Mouse (Mus musculus) neural tube, embryonic 11.5 days (tissue): ENCODE measurements around the gene Chic1. TPM values are rescaled to one million over a fixed set of nuclear protein-coding genes. Genes with fewer than 3 reads are reported as not detected.

Source experiments
- ATAC-seq: fragments of 200-750 bp; cut with Nextera tagmentation; 2 replicates; pipeline ENCODE4 v1.8.0; 2017; ENCODE audit warnings: moderate number of reproducible peaks, mild to moderate bottlenecking, moderate TSS enrichment, moderate library complexity; ENCODE audit not compliant: insufficient read depth, low FRiP score, low TSS enrichment
- DNase-seq: peaks from one replicate; pipeline ENCODE4 v3.0.0-alpha.2; 2015; ENCODE audit warnings: low spot score
- H3K27ac ChIP-seq: fragments of 300-500 bp; sonication (generic); 2 replicates; pipeline ENCODE4 v1.5.1; 2014; ENCODE audit warnings: low read depth, mild to moderate bottlenecking, low read length
- H3K27me3 ChIP-seq: fragments of 300-500 bp; sonication (generic); 2 replicates; pipeline ENCODE4 v1.6.1; 2014; ENCODE audit warnings: mild to moderate bottlenecking, low read length, mixed read lengths; ENCODE audit not compliant: control insufficient read depth, insufficient read depth
- H3K36me3 ChIP-seq: fragments of 300-500 bp; sonication (generic); 2 replicates; pipeline ENCODE4 v1.6.1; 2014; ENCODE audit warnings: mild to moderate bottlenecking, low read length, moderate library complexity, mixed read lengths; ENCODE audit not compliant: control insufficient read depth, insufficient read depth
- H3K4me1 ChIP-seq: fragments of 300-500 bp; sonication (generic); 2 replicates; pipeline ENCODE4 v1.6.1; 2014; ENCODE audit warnings: low read length, mixed read lengths; ENCODE audit not compliant: control insufficient read depth, insufficient read depth
- H3K4me2 ChIP-seq: fragments of 300-500 bp; sonication (generic); 2 replicates; pipeline ENCODE4 v1.6.1; 2014; ENCODE audit warnings: low read depth, mild to moderate bottlenecking, moderate library complexity
- H3K4me3 ChIP-seq: fragments of 300-500 bp; sonication (generic); 2 replicates; pipeline ENCODE4 v1.5.1; 2014; ENCODE audit warnings: low read depth, low read length
- H3K9ac ChIP-seq: fragments of 300-500 bp; sonication (generic); 2 replicates; pipeline ENCODE4 v1.6.1; 2014; ENCODE audit warnings: mild to moderate bottlenecking, low read length
- H3K9me3 ChIP-seq: fragments of 300-500 bp; sonication (generic); 2 replicates; pipeline ENCODE4 v1.6.1; 2016; ENCODE audit warnings: low read length; ENCODE audit not compliant: control insufficient read depth
- WGBS: fragments of 180-500 bp; shearing (Covaris S2); extraction: QIAGEN DNeasy Blood & Tissue Kit; methylation state at CpG from one replicate; pipeline ENCODE4 v1.1.7; 2014; 5-methylcytosine and 5-hydroxymethylcytosine counted together
- polyA plus RNA-seq: library from polyadenylated mRNA; unstranded; fragments of >200 nt; fragmentation: Nextera tagmentation; extraction: Ambion mirVana; gene quantifications from 2 replicates; pipeline ENCODE4 v1.2.1, GENCODE M21; 2014

The Chic1 gene
- polyA plus RNA-seq, 1 experiment from 2014 or later = 5.3 TPM

DNA sequence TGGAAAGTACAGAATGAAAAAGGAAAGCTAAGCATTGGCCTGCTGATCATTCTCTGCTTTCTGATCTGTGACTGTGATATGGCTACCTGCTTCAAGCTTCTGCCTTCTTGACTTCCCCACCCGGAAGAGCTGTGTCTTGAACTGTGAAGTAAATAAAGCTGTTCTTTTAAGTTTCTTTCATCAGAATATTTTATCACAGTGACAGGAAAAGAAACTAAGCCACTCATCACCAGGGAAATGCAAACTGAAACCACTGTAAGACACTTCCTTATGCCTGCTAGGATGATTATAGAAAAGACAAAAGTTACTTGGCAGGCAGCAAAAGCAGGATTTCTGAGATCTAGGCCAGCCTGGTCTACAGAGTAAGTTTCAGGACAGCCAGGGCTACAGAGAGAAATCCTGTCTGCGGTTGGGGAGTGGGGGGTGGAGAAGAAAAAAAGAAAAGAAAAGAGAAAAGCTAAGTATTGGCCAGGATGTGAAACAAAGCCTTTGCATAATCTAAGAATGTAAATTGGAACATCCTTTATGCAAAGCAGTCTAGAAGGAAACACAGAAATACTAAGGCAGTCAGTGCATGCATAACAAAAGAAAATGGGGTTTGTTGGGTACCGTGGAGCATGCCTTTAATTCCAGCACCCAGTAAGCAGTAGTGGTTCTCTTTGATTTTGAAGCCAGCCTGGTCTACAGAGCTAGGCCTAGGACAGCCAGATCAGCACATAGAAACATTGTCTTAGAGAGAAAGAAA is 14.7 kb upstream of the Chic1 start:
- H3K27ac ChIP-seq = no peak overlapping the region
- ATAC-seq = no peak
- H3K9ac ChIP-seq = no peak overlapping the region
- DNase-seq = no peak
- no peaks in the 10 kb centered on the region for H3K9me3 ChIP-seq
- H3K4me1 ChIP-seq = no peaks in the 10 kb centered on the region
- H3K4me2 ChIP-seq = no peak overlapping the region
- no peaks in the 10 kb centered on the region for H3K36me3 ChIP-seq
- peaks cover 7% of the 10 kb centered on the region; the same call in 1 of the 2 replicates for H3K27me3 ChIP-seq
- WGBS = 66% methylated on average over 3 of the region's 3 CpGs
- no peak overlapping the region for H3K4me3 ChIP-seq

GRCm38 (mm10) chrX:103355784-103356183 is 492 bp upstream of the Chic1 start:
- no peaks in the 10 kb centered on the region for H3K36me3 ChIP-seq
- peak overlapping the region; percentile 30 for H3K4me2 ChIP-seq
- peak overlapping the region; percentile 53 for H3K4me3 ChIP-seq
- 63% methylated on average over 5 of the region's 5 CpGs for WGBS
- H3K27ac ChIP-seq = no peak overlapping the region
- no peaks in the 10 kb centered on the region for H3K4me1 ChIP-seq
- no peak overlapping the region for H3K9ac ChIP-seq
- H3K27me3 ChIP-seq = peaks cover 35% of the 10 kb centered on the region
- ATAC-seq (no peak), DNase-seq (no peak)
- no peaks in the 10 kb centered on the region for H3K9me3 ChIP-seq

DNA sequence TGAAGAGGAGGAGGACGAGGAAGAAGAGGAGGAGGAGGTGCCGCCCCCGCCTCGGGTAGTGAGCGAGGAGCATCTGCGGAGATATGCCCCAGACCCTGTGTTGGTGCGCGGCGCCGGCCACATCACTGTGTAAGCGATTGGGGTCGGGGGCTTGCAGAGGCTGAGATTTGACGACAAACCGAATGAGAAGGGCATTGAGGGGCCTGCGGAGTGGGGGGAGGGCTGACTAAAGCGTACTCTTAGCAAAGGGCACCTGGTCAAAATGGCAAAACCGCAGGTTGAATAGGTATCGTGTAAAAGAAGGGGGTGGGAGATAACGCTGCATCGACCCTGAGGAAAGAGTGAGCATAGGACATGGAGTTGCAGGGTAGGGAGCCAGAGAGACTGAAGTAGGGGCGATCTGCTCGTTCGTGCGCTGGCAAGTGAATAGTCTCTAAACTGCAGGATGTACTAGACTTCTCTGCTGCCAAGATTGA is 523 bp downstream of the Chic1 start:
- peak overlapping the region; percentile 57 for H3K9ac ChIP-seq
- DNase-seq (no peak), ATAC-seq (peak; percentile 80)
- H3K4me3 ChIP-seq = peak overlapping the region; percentile 53
- peak overlapping the region; percentile 41 for H3K4me2 ChIP-seq
- H3K9me3 ChIP-seq = no peaks in the 10 kb centered on the region
- peaks cover 30% of the 10 kb centered on the region for H3K27me3 ChIP-seq
- 0 out of 2 replicates have a peak overlapping the region, but pooled peaks have one; percentile 44 for H3K27ac ChIP-seq
- H3K36me3 ChIP-seq = no peaks in the 10 kb centered on the region
- H3K4me1 ChIP-seq = no peaks in the 10 kb centered on the region
- 13% methylated on average over 24 of the region's 24 CpGs for WGBS

DNA sequence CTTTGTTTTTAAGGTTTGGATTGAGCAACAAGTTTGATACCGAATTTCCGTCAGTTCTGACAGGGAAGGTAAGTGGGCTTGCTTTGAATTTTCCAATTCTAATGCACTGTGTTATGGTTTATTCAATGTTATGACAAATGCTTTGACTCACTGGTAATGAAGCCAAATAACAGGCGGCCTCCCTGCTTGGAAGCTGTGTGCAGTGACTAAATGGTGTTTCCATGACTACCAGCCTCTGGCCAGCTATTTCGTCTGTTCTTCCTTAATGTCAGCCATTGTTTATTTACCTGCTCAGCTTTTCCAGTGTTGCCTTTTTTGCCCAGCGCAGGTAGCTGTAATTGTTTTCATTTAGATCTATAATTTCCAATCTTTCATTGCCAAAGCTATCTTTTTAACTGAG is 9.9 kb downstream of the Chic1 start:
- Histone ChIP-seq H3K36me3 (no peaks in the 10 kb centered on the region), H3K4me2 (no peak overlapping the region), H3K9ac (no peak overlapping the region), H3K27me3 (peaks cover 7% of the 10 kb centered on the region), H3K4me3 (no peak overlapping the region), H3K4me1 (no peaks in the 10 kb centered on the region), H3K9me3 (no peaks in the 10 kb centered on the region), H3K27ac (no peak overlapping the region)
- 54% methylated on average over 5 of the region's 5 CpGs for WGBS
- ATAC-seq (no peak), DNase-seq (peak; percentile 12)

DNA sequence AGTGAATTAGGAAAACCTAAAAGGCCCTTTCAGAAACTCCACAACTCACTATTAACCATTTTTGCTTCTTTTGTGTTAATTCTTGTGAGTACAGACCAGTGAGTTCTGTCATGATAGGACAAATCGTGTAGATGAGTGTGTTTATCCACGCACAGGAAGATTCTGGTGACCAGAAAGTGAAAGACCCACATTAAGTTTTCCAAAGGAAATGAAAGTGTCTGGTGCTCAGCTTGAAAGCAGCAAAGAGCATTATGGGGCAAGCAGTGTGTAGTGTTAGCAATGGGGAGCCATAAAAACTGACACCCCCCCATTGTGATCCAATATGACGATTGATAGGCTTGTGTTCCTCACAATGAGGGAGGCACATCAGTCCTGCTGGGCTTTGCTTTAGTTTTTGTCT is 12.4 kb downstream of the Chic1 start:
- Histone ChIP-seq H3K36me3 (no peaks in the 10 kb centered on the region), H3K4me2 (no peak overlapping the region), H3K9me3 (no peaks in the 10 kb centered on the region), H3K27ac (no peak overlapping the region), H3K27me3 (peaks cover 7% of the 10 kb centered on the region), H3K9ac (no peak overlapping the region), H3K4me1 (no peaks in the 10 kb centered on the region), H3K4me3 (no peak overlapping the region)
- ATAC-seq (no peak), DNase-seq (no peak)
- 37% methylated on average over 3 of the region's 3 CpGs for WGBS

GRCm38 (mm10) chrX:103371221-103371620 is 14.9 kb downstream of the Chic1 start:
- WGBS = 76% methylated on average over 2 of the region's 2 CpGs
- no peaks in the 10 kb centered on the region for H3K9me3 ChIP-seq
- no peaks in the 10 kb centered on the region for H3K4me1 ChIP-seq
- H3K4me3 ChIP-seq = no peak overlapping the region
- H3K27me3 ChIP-seq = peaks cover 7% of the 10 kb centered on the region
- DNase-seq (no peak), ATAC-seq (no peak)
- no peak overlapping the region for H3K9ac ChIP-seq
- H3K27ac ChIP-seq = no peak overlapping the region
- no peak overlapping the region for H3K4me2 ChIP-seq
- H3K36me3 ChIP-seq = no peaks in the 10 kb centered on the region

- 32% methylated on average over 2 of the region's 2 CpGs for WGBS
- Histone ChIP-seq H3K27me3 (peaks cover 7% of the 10 kb centered on the region), H3K36me3 (no peaks in the 10 kb centered on the region), H3K27ac (no peak overlapping the region), H3K9ac (no peak overlapping the region), H3K4me1 (no peaks in the 10 kb centered on the region), H3K9me3 (no peaks in the 10 kb centered on the region), H3K4me2 (no peak overlapping the region), H3K4me3 (no peak overlapping the region)
- DNase-seq (no peak), ATAC-seq (no peak)
Measured at GRCm38 (mm10) chrX:103371627-103372026, 15.4 kb downstream of the Chic1 start.

DNA sequence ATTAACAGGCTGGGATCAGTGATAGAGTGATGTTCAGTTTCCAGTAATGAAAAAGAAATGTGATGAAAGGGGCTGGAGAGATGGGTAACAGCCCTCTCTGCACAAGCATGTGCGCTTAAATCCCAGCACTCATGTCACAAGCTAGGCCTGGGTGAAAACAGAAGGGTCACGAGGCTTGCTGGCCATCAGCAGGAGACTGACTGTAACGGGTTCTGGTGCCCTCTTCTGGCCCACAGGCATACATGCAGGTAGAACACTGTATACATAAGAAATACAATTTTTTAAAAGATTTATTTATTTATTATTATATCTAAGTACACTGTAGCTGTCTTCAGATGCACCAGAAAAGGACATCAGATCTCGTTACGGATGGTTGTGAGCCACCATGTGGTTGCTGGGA is 18.0 kb downstream of the Chic1 start:
- no peaks in the 10 kb centered on the region for H3K36me3 ChIP-seq

DNA sequence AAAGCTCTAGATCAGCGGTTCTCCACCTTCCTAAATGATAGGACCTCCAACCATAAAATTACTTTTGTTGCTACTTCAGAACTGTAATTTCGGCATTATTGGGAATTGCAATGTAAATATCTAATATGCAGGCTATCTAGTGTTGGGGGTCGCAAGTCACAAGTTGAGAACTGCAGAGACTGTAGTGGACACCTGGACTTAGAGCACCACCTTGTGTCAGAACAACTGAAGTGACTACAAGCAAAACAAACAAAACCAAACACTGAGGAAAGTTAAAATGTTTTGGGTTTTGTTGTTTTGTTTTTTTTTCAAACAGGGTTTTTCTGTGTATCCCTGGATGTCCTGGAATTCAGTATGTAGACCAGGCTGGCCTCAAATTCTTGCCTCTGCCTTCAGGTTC is 28.3 kb downstream of the Chic1 start:
- peaks cover 8% of the 10 kb centered on the region; the same call in 1 of the 2 replicates for H3K27me3 ChIP-seq
- DNase-seq = no peak
- H3K9ac ChIP-seq = no peak overlapping the region
- H3K27ac ChIP-seq = no peak overlapping the region
- no peak for ATAC-seq
- 75% methylated on average over 3 of the region's 3 CpGs for WGBS
- H3K4me2 ChIP-seq = no peak overlapping the region
- H3K4me3 ChIP-seq = no peak overlapping the region
- H3K4me1 ChIP-seq = no peaks in the 10 kb centered on the region
- H3K9me3 ChIP-seq = no peaks in the 10 kb centered on the region
- H3K36me3 ChIP-seq = no peaks in the 10 kb centered on the region

More for the DNA sequence above, 18.0 kb downstream of the Chic1 start:
- H3K27me3 ChIP-seq = peaks cover 8% of the 10 kb centered on the region; the same call in 1 of the 2 replicates
- no peaks in the 10 kb centered on the region for H3K9me3 ChIP-seq
- H3K9ac ChIP-seq = no peak overlapping the region
- 65% methylated on average over 5 of the region's 5 CpGs for WGBS
- no peaks in the 10 kb centered on the region for H3K4me1 ChIP-seq
- ATAC-seq (no peak), DNase-seq (no peak)
- H3K27ac ChIP-seq = no peak overlapping the region
- no peak overlapping the region for H3K4me2 ChIP-seq
- H3K4me3 ChIP-seq = no peak overlapping the region
